Mouse (Mus musculus) adrenal gland, adult (tissue): ENCODE results near the gene Card14.

ENCODE experiments used
- DNase-seq, 2 experiments: peaks; one replicate each; pipeline ENCODE4 v3.0.0; 2022 to 2023; ENCODE audit warnings: low spot score in 1 of 2; ENCODE audit not compliant: inconsistent age in 2 of 2

Gene Card14

DNA sequence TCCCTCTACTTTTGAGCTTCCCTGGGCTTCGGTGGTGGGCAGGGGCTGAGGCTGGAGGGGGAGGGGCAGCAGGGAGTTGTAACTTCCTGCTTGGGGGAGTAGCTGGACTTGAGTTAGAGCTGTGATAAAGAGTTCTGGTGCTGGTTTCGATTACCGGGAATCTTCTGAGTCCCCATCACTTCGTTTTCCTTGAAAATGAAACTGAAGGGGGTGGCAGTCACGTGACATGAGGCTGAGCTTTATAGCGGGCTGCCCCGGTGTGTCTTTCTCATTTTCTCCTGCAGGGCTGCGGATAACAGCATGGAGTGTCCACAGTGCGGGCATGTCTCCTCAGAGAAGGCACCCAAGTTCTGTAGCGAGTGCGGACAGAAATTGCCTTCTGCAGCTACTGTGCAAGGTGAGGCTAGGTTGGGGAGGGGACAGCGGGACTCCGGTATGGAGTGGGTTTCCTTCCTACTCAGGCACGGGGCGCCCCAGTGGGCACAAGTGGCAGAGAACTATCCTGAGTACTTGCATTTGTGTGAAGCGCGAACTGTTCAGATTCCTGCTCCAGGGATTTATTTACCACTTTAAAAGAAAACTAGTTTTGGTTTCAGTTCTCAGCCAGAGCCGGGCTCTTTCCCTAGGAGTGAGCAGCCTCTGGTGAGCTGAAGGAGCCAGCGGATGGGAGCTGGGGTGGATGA is 85.4 kb downstream of the Card14 start, which contains the start of gene Rnf213:
TSS of gene Rnf213 (plus strand) at position 301 of the 683 bp plus-strand sequence.
- peak; percentile 82 to 95 for DNase-seq

GRCm38 (mm10) chr11:119393483-119393804 is 85.9 kb downstream of the Card14 start:
- no peak for DNase-seq

DNA sequence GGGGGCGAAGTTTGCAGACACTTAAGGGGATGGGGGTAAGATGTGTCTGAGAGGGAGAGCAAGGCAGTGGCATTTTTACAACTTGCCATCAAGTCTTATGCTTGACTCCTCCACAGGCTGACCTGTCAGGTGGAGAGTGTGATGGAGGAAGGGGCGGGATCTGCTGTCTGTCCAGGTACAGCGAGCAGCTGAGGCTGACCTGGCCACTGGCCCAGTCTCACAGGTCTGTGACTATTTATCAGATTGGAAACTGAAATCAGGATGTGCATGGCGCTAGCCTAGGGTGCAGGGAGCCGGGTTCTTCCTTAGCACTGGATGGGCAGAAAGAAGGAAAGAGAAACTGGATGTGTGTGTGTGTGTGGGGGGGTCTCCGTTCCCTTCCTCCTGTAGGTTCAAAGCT is 86.6 kb downstream of the Card14 start:
- no peak for DNase-seq
